Mouse (Mus musculus): ENCODE data around the gene Arhgef40. TPM values are rescaled to one million over a fixed set of nuclear protein-coding genes. Genes with fewer than 3 reads are reported as not detected.
A peak's percentile ranks its signal among the peaks of the same experiment; 100 is the strongest.
"Not testable (repeated sequence)": the region's sequence is repeated elsewhere in the genome, so short reads cannot be mapped to it uniquely, and the experiment has no call there.

Arhgef40 gene
- polyA plus RNA-seq, 1 experiment from 2014 or later, result 70.4 TPM

- Histone ChIP-seq H3K36me3 (ENCODE audit: control insufficient read depth, insufficient read depth) (no peaks in the 10 kb centered on the region), H3K4me3 (replicated peaks; ENCODE audit: low read length) (no peak overlapping the region), H3K27me3 (replicated peaks; ENCODE audit: control insufficient read depth, insufficient read depth, low read length) (no peaks in the 10 kb centered on the region), H3K27ac (ENCODE audit: low read length) (no peak overlapping the region), H3K9ac (replicated peaks; ENCODE audit: low read depth, low read length) (no peak overlapping the region), H3K9me3 (ENCODE audit: control insufficient read depth, low read length) (no peaks in the 10 kb centered on the region), H3K4me1 (replicated peaks; ENCODE audit: control insufficient read depth, insufficient read depth, low read length) (no peaks in the 10 kb centered on the region), H3K4me2 (ENCODE audit: low read length) (no peak overlapping the region)
- WGBS, result 94% methylated on average over 6 of the region's 6 CpGs
- no peak for ATAC-seq
Observed at GRCm38 (mm10) chr14:52035926-52036325, 51.4 kb downstream of the Arhgef40 start.

GRCm38 (mm10) chr14:52039332-52039731 is 54.8 kb downstream of the Arhgef40 start:
- 91% methylated on average over 5 of the region's 5 CpGs for WGBS

DNA sequence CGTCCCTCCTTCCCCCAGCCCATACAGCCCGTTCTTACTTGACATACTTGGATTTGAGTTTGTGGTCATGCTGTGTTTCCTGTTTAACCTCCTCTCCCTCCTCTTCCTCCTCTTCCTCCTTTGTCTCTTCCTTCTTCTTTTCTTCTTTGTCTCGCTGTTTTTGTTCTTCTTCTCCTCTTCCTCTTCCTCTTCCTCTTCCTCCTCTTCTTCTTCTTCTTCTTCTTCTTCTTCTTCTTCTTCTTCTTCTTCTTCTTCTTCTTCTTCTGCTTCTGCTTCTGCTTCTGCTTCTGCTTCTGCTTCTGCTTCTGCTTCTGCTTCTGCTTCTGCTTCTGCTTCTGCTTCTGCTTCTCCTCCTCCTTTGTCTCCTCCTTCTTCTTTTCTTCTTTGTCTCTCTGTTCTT is 57.8 kb downstream of the Arhgef40 start, which contains the start of gene Olfr221:
TSS of gene Olfr221 (minus strand) at position 101 of the 400 bp plus-strand sequence.
- H3K36me3 ChIP-seq (ENCODE audit: control insufficient read depth, insufficient read depth); H3K27me3 ChIP-seq (replicated peaks; ENCODE audit: control insufficient read depth, insufficient read depth, low read length); H3K4me3 ChIP-seq (replicated peaks; ENCODE audit: low read length); H3K4me2 ChIP-seq (ENCODE audit: low read length); H3K9ac ChIP-seq (replicated peaks; ENCODE audit: low read depth, low read length); H3K9me3 ChIP-seq (ENCODE audit: control insufficient read depth, low read length); ATAC-seq; H3K27ac ChIP-seq (ENCODE audit: low read length); H3K4me1 ChIP-seq (replicated peaks; ENCODE audit: control insufficient read depth, insufficient read depth, low read length): not testable (repeated sequence)
- 81% methylated on average over 3 of the region's 3 CpGs for WGBS

More at GRCm38 (mm10) chr14:52039332-52039731, 54.8 kb downstream of the Arhgef40 start:
- H3K4me1 ChIP-seq (replicated peaks; ENCODE audit: control insufficient read depth, insufficient read depth, low read length), result no peaks in the 10 kb centered on the region
- no peak overlapping the region for H3K9ac ChIP-seq (replicated peaks; ENCODE audit: low read depth, low read length)
- no peaks in the 10 kb centered on the region for H3K27me3 ChIP-seq (replicated peaks; ENCODE audit: control insufficient read depth, insufficient read depth, low read length)
- H3K36me3 ChIP-seq (ENCODE audit: control insufficient read depth, insufficient read depth), result no peaks in the 10 kb centered on the region
- no peak for ATAC-seq
- no peak overlapping the region for H3K4me2 ChIP-seq (ENCODE audit: low read length)
- H3K27ac ChIP-seq (ENCODE audit: low read length), result no peak overlapping the region
- H3K9me3 ChIP-seq (ENCODE audit: control insufficient read depth, low read length), result no peaks in the 10 kb centered on the region
- H3K4me3 ChIP-seq (replicated peaks; ENCODE audit: low read length), result no peak overlapping the region

DNA sequence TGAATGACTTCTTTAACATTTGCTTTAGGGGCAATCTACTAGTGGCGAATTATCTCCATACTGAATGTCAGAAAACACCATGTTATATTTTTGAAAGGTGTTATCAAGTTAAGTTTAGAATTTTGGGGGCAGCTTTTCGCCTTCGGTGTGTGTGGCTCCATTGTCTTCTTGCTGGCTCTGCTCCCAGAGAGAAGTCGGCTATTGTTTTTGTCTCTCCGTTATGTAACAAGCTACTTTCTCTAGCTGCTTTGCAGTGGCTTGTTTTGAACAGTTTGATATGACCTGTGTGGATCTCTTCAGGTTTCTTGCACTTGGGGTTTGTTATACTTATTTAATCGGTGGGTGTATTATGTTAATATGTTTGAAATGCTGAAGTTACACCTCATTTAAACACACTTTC is 58.9 kb downstream of the Arhgef40 start:
- no peak for ATAC-seq
- no peak overlapping the region for H3K4me2 ChIP-seq (ENCODE audit: low read length)
- H3K36me3 ChIP-seq (ENCODE audit: control insufficient read depth, insufficient read depth), result no peaks in the 10 kb centered on the region
- no peaks in the 10 kb centered on the region for H3K9me3 ChIP-seq (ENCODE audit: control insufficient read depth, low read length)
- no peak overlapping the region for H3K27ac ChIP-seq (ENCODE audit: low read length)
- H3K4me1 ChIP-seq (replicated peaks; ENCODE audit: control insufficient read depth, insufficient read depth, low read length), result peaks cover 9% of the 10 kb centered on the region
- H3K27me3 ChIP-seq (replicated peaks; ENCODE audit: control insufficient read depth, insufficient read depth, low read length), result no peaks in the 10 kb centered on the region
- H3K9ac ChIP-seq (replicated peaks; ENCODE audit: low read depth, low read length), result no peak overlapping the region
- WGBS, result 52% methylated on average over 6 of the region's 6 CpGs
- H3K4me3 ChIP-seq (replicated peaks; ENCODE audit: low read length), result no peak overlapping the region

GRCm38 (mm10) chr14:52044901-52045678 is 60.6 kb downstream of the Arhgef40 start:
- Histone ChIP-seq H3K4me1 (replicated peaks; ENCODE audit: control insufficient read depth, insufficient read depth, low read length) (peaks cover 9% of the 10 kb centered on the region), H3K4me3 (replicated peaks; ENCODE audit: low read length) (no peak overlapping the region), H3K27ac (ENCODE audit: low read length) (no peak overlapping the region), H3K9ac (replicated peaks; ENCODE audit: low read depth, low read length) (no peak overlapping the region), H3K9me3 (ENCODE audit: control insufficient read depth, low read length) (no peaks in the 10 kb centered on the region), H3K36me3 (ENCODE audit: control insufficient read depth, insufficient read depth) (no peaks in the 10 kb centered on the region), H3K4me2 (ENCODE audit: low read length) (no peak overlapping the region), H3K27me3 (replicated peaks; ENCODE audit: control insufficient read depth, insufficient read depth, low read length) (no peaks in the 10 kb centered on the region)
- peak; percentile 55 for ATAC-seq
- 11% methylated on average over 8 of the region's 8 CpGs for whole genome bisulfite sequencing

DNA sequence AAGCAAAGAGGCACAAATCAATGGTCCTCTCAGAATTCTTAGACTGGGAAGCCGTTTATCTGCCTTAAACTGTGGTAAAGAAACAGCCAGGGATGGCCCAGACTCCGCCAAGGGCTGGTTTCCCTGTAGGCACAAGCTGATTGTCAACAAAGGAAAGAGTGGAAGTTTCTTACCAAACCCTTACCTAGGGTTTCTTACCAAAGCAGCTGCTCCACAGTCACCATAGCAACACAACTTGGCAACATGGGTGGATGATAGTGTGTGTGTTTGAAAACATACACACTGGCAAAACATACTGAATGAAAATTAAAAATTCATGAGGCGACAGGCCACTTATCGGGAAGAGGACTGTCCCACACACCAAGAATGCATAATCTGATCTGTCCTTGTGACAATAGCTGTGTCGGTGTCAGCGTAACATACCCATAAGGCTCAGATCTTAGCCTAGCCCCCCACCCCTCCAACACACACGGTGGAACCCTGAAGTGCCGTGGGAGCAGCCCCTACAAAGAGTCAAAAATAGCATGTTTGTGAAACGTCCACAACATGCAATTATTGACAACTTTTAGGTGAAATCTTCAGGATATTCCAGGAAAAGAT is 61.5 kb downstream of the Arhgef40 start:
- Histone ChIP-seq H3K4me2 (ENCODE audit: low read length) (no peak overlapping the region), H3K27me3 (replicated peaks; ENCODE audit: control insufficient read depth, insufficient read depth, low read length) (no peaks in the 10 kb centered on the region), H3K4me3 (replicated peaks; ENCODE audit: low read length) (no peak overlapping the region), H3K9ac (replicated peaks; ENCODE audit: low read depth, low read length) (no peak overlapping the region), H3K9me3 (ENCODE audit: control insufficient read depth, low read length) (no peaks in the 10 kb centered on the region), H3K36me3 (ENCODE audit: control insufficient read depth, insufficient read depth) (no peaks in the 10 kb centered on the region), H3K27ac (ENCODE audit: low read length) (no peak overlapping the region), H3K4me1 (replicated peaks; ENCODE audit: control insufficient read depth, insufficient read depth, low read length) (peaks cover 9% of the 10 kb centered on the region)
- peak; percentile 49 for ATAC-seq
- WGBS, result 53% methylated on average over 9 of the region's 9 CpGs

DNA sequence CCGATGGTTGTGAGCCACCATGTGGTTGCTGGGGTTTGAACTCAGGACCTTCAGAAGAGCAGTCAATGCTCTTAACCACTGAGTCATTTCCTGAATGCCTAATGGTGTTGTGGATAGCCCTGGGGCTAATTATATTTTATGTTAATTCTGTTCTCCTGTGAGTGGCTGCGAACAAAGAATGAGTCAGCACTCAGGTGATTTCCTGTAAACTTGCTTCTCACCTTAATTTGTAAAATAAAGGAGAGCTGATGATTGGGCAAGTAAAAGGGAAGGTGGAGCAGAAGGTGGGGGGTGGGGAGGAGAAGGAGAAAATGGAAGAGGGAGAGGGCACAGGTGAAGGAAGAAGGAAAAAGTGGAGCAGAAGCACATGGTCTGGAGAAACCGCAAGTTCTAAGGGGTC is 68.2 kb downstream of the Arhgef40 start:
- not testable (repeated sequence) for H3K4me2 ChIP-seq (ENCODE audit: low read length); H3K36me3 ChIP-seq (ENCODE audit: control insufficient read depth, insufficient read depth); H3K9ac ChIP-seq (replicated peaks; ENCODE audit: low read depth, low read length); H3K4me3 ChIP-seq (replicated peaks; ENCODE audit: low read length); ATAC-seq; H3K27me3 ChIP-seq (replicated peaks; ENCODE audit: control insufficient read depth, insufficient read depth, low read length); H3K9me3 ChIP-seq (ENCODE audit: control insufficient read depth, low read length); H3K27ac ChIP-seq (ENCODE audit: low read length); H3K4me1 ChIP-seq (replicated peaks; ENCODE audit: control insufficient read depth, insufficient read depth, low read length)
- 90% methylated on average over 3 of the region's 3 CpGs for WGBS

Other genes starting within 250 kb of the Arhgef40 start
- gene Ang4, start 211.1 kb upstream of the Arhgef40 start, polyA plus RNA-seq (2015; fragmentation: Nextera tagmentation; extraction: Ambion mirVana), result not detected in 2 replicates
- not detected in 2 replicates for gene AY358078, start 184.7 kb upstream of the Arhgef40 start, polyA plus RNA-seq (2015; fragmentation: Nextera tagmentation; extraction: Ambion mirVana)
- not detected in 2 replicates for gene Ear6, start 131.0 kb upstream of the Arhgef40 start, polyA plus RNA-seq (2015; fragmentation: Nextera tagmentation; extraction: Ambion mirVana)
- 69.0 and 94.7 TPM in 2 replicates for gene Mettl17, start 99.9 kb upstream of the Arhgef40 start, polyA plus RNA-seq (2015; fragmentation: Nextera tagmentation; extraction: Ambion mirVana)
- gene Slc39a2, start 91.8 kb upstream of the Arhgef40 start, polyA plus RNA-seq (2015; fragmentation: Nextera tagmentation; extraction: Ambion mirVana), result 1.5 and 2.6 TPM in 2 replicates
- gene Ndrg2, start 70.6 kb upstream of the Arhgef40 start, polyA plus RNA-seq (2015; fragmentation: Nextera tagmentation; extraction: Ambion mirVana), result 169 and 179 TPM in 2 replicates
- gene Tppp2, start 66.3 kb upstream of the Arhgef40 start, polyA plus RNA-seq (2015; fragmentation: Nextera tagmentation; extraction: Ambion mirVana), result not detected in 2 replicates
- not detected in 2 replicates for gene Rnase13, start 61.9 kb upstream of the Arhgef40 start, polyA plus RNA-seq (2015; fragmentation: Nextera tagmentation; extraction: Ambion mirVana)
- 0.67 and 0.81 TPM in 2 replicates for gene Tmem253, start 30.9 kb downstream of the Arhgef40 start, polyA plus RNA-seq (2015; fragmentation: Nextera tagmentation; extraction: Ambion mirVana)
- 28.6 and 32.2 TPM in 2 replicates for gene Zfp219, start 36.0 kb downstream of the Arhgef40 start, polyA plus RNA-seq (2015; fragmentation: Nextera tagmentation; extraction: Ambion mirVana)
- gene Olfr221, start 57.7 kb downstream of the Arhgef40 start, polyA plus RNA-seq (2015; fragmentation: Nextera tagmentation; extraction: Ambion mirVana), result not detected in 2 replicates
- 655 and 693 TPM in 2 replicates for gene Hnrnpc, start 119.3 kb downstream of the Arhgef40 start, polyA plus RNA-seq (2015; fragmentation: Nextera tagmentation; extraction: Ambion mirVana)
- 48.2 and 54.5 TPM in 2 replicates for gene Rpgrip1, start 126.0 kb downstream of the Arhgef40 start, polyA plus RNA-seq (2015; fragmentation: Nextera tagmentation; extraction: Ambion mirVana)
- 55.8 and 67.3 TPM in 2 replicates for gene Supt16, start 212.7 kb downstream of the Arhgef40 start, polyA plus RNA-seq (2015; fragmentation: Nextera tagmentation; extraction: Ambion mirVana)

Measured in forebrain, embryonic 16.5 days (tissue).